Mouse (Mus musculus) lung, postnatal 10 days (tissue): Measurements from ENCODE around the gene Nrxn1.
"Not testable (repeated sequence)": the region's sequence is repeated elsewhere in the genome, so short reads cannot be mapped to it uniquely, and the experiment has no call there.

Source experiments
- DNase-seq: peaks from one replicate; pipeline ENCODE4 v3.0.0; 2021

Gene Nrxn1

DNA sequence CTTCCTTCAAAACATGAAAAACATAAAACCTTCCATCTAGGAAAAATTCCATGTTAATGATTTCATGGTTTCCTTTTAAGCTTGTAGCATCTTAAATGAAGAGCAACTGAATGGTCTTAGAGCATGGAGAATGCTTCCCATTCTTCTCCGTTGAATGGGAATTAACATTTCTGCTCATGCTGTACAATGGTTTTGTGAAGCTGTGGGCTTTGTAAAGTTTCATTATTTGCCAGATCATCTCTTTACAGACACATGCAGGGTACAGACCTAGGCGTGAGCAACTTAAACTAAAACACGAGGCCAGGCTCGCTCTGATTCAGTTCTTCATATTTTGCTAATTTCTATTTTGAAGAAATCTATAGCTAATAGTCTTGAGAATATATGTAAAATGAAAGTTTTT is 546.1 kb downstream of the Nrxn1 start:
- no peak for DNase-seq

- no peak for DNase-seq
Measured at GRCm38 (mm10) chr17:90544639-90545259, 548.1 kb downstream of the Nrxn1 start.

- no peak for DNase-seq
Measured at GRCm38 (mm10) chr17:90543986-90544638, 548.8 kb downstream of the Nrxn1 start.

GRCm38 (mm10) chr17:90531443-90531842 is 561.4 kb downstream of the Nrxn1 start:
- no peak for DNase-seq

DNA sequence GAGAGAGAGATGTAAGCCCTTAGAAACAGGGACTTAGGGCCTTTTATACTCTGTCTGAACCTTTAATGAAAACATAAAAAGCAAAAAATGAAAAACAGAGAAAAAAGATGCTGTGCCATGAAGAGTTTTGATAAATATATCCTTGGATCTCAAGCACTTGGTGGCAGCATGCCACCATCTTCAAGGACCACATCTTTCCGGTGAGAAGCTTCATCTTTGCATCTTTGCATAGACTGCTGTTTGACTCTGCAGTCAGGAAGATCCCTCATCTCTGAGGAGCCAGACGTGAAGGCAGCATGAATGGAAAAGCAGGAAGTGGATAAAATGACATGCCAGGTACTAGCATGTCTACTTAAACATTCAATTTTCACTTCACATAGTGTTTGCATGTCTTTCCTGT is 586.8 kb downstream of the Nrxn1 start:
- DNase-seq: no peak

DNA sequence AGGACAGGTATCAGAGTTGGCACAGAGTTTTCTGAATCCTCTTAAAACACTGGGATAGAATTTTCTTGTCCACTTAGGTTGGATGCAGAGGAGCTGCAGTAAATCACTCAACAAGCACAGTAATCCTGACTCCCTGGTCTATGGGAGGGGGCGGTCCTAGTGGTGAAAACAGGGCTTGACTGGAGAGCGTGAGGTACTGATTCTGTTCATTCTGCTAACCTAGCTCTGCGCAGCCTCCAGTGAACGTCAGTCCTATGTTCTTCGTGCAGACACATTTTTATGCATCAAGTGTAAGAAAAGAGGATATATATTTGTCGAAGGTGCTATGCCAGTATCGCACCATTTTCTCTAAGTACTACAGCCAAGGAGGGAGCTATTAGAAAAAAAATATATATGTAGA is 588.9 kb downstream of the Nrxn1 start:
- not testable (repeated sequence) for DNase-seq

GRCm38 (mm10) chr17:90501023-90501675 is 591.7 kb downstream of the Nrxn1 start:
- peak; percentile 42 for DNase-seq

- DNase-seq: no peak
Measured at GRCm38 (mm10) chr17:90479531-90480250, 613.2 kb downstream of the Nrxn1 start.

DNA sequence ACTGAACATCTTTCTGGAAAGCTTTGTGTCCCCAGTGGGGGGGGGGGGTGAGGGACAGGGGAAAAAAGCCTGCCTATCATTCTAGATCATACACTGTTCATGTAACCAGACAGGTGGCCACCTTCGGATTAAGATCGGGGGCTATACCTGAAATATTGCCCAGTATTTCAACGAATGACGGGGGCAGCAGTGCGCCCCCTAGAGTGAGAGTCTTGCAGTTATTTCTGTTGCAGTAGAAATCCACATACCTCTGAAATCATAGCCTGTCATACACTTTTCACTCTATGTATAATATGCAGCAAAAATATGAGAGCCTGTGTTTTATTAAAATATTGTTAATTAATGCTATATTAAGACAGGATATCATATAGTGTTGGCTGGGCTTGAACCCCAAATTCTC is 636.1 kb downstream of the Nrxn1 start:
- DNase-seq: no peak

GRCm38 (mm10) chr17:90455904-90456303 is 637.0 kb downstream of the Nrxn1 start:
- no peak for DNase-seq

- no peak for DNase-seq
Measured at GRCm38 (mm10) chr17:90455409-90455775, 637.5 kb downstream of the Nrxn1 start.

GRCm38 (mm10) chr17:90454738-90455408 is 638.0 kb downstream of the Nrxn1 start:
- no peak for DNase-seq

GRCm38 (mm10) chr17:90454356-90454737 is 638.5 kb downstream of the Nrxn1 start:
- no peak for DNase-seq

DNA sequence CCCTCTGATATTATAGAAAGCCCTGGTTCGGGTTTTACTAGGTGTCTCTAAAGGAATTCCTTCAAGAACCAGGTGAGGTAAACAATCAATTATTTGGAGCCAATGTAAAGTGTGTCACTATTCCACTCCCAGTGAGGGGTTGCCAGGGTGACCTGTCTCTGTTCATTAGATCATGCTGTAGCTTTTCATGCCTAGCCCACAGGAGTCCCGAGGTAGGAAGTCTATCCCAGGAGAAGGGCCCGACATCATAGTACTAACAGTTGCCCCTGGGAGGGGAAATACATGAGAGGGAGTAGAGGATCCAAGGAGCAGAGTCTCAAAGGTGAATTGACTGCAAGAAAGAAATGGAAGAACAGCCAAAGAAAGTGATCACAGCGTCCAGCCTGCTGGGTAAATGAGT is 639.6 kb downstream of the Nrxn1 start:
- DNase-seq: no peak

- no peak for DNase-seq
Measured at GRCm38 (mm10) chr17:90452770-90453169, 640.1 kb downstream of the Nrxn1 start.

- DNase-seq: no peak
Measured at GRCm38 (mm10) chr17:90451384-90451783, 641.5 kb downstream of the Nrxn1 start.

GRCm38 (mm10) chr17:90443067-90443466 is 649.8 kb downstream of the Nrxn1 start:
- DNase-seq: no peak

- no peak for DNase-seq
Measured at GRCm38 (mm10) chr17:90435836-90436235, 657.0 kb downstream of the Nrxn1 start.

GRCm38 (mm10) chr17:90435371-90435770 is 657.5 kb downstream of the Nrxn1 start:
- DNase-seq: no peak

GRCm38 (mm10) chr17:90430211-90430610 is 662.7 kb downstream of the Nrxn1 start:
- DNase-seq: no peak

- no peak for DNase-seq
Measured at GRCm38 (mm10) chr17:90425974-90426373, 666.9 kb downstream of the Nrxn1 start.

GRCm38 (mm10) chr17:90422591-90422990 is 670.3 kb downstream of the Nrxn1 start:
- no peak for DNase-seq

- DNase-seq: no peak
Measured at GRCm38 (mm10) chr17:90420757-90421156, 672.1 kb downstream of the Nrxn1 start.
